Mouse (Mus musculus): ENCODE measurements around the gene Fjx1. TPM values are rescaled to one million over a fixed set of nuclear protein-coding genes. Genes with fewer than 3 reads are reported as not detected.

Gene Fjx1
- 1.8 and 8.1 TPM in 2 replicates for polyA plus RNA-seq (2012; rRNA removed; ENCODE audit: low replicate concordance)

GRCm38 (mm10) chr2:102451671-102452549, at the start of gene Fjx1:
Gene Fjx1 (minus strand): TSS chr2:102452499.

DNA sequence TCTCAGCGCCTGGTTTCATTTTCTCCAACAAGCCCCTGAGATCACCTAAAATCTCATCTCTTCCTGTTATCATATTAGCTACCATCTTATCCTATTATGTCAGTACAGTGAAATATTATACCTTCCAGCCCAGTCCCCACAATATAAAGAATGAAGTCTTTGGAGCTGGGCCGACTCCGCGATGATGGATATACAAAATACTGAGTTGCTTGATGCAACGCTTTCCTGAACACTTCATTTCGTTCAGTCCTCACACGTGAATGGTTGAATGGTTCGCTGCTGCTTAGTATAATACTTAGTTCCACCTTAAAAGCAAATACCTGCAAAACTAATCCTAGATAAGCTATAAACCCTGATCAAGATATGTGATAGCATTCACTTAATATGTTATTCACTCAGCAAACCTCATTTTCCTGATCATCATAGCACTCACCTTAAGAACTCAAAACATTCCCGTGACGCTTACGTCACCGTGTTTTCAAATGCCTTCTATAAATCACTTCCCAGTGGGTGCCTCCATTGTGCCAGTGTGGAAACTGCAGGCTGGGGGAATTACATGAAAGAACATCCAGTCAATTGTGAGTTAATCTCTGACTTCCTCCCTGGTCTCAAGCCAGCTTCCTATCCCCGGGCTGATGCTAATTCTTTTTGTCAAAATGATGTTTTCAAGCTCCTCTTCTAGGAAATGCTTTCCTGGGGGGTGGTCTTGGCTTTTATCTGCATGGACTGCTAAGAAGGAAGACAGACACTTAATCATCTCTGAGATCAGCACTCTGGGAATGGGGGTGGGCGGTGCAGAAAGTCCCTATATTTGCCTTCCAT, 44.7 kb downstream of the Fjx1 start, which contains the start of gene Trim44:
Gene Trim44 (minus strand): TSS at position 466 of the 822 bp plus-strand sequence.

Other genes with a start within 250 kb of the Fjx1 start
- gene Trim44, start 44.7 kb downstream of the Fjx1 start, polyA plus RNA-seq (2012; rRNA removed; ENCODE audit: low replicate concordance): 36.3 and 41.8 TPM in 2 replicates
- gene Pamr1, start 97.5 kb upstream of the Fjx1 start, polyA plus RNA-seq (2012; rRNA removed; ENCODE audit: low replicate concordance): 36.8 and 79.4 TPM in 2 replicates
- gene Slc1a2, start 206.2 kb upstream of the Fjx1 start, polyA plus RNA-seq (2012; rRNA removed; ENCODE audit: low replicate concordance): 0.03 and 0.54 TPM in 2 replicates

Data from subcutaneous adipose tissue, adult 2 months (tissue).